Comparison of ENCODE assay signal across 10 mouse cellular contexts in genomic region chr3:127293479-127293874, GRCm38 (mm10).
DNase-seq lines count a peak whose midpoint lies in the region; ATAC-seq lines count a peak whose summit lies in the region.
"Had no signal": no experiment of that assay in that cellular context is flagged by ENCODE, and none has a peak within 500 bp of the region (broad histone marks: within the 10 kb centered on the region; RNA-seq: fewer than 3 reads in every experiment).

No protein-coding gene starts in this region.

- no peaks in the 10 kb centered on the region for H3K27me3 ChIP-seq in heart, embryonic 11.5 days (ENCODE audit: control insufficient read depth, insufficient read depth, low read length)
- H3K27me3 ChIP-seq: liver, embryonic 15.5 days had no signal

- no peak for ATAC-seq in CD4-positive, CD25-positive, alpha-beta regulatory T cell, adult 4 months
- ATAC-seq in heart, embryonic 11.5 days (replicated peaks; ENCODE audit: insufficient number of reproducible peaks, low FRiP score, low TSS enrichment): no peak

- H3K27ac ChIP-seq in heart, embryonic 11.5 days (ENCODE audit: low read depth, low read length): no peak overlapping the region
- H3K27ac ChIP-seq: liver, embryonic 15.5 days had no signal

- peaks cover 3% of the 10 kb centered on the region; the same call in 1 of the 2 replicates for H3K4me1 ChIP-seq in heart, embryonic 11.5 days (ENCODE audit: control insufficient read depth, insufficient read depth, low read length)
- H3K4me1 ChIP-seq: liver, embryonic 15.5 days had no signal

- H3K9me3 ChIP-seq in heart, embryonic 11.5 days (replicated peaks; ENCODE audit: control insufficient read depth, low read length): no peaks in the 10 kb centered on the region
- H3K9me3 ChIP-seq: G1E; liver, embryonic 15.5 days had no signal

- 82% methylated on average over 9 of the region's 9 CpGs for WGBS in heart, embryonic 11.5 days (ENCODE audit: insufficient replicate concordance)

- H3K4me2 ChIP-seq in heart, embryonic 11.5 days: no peak overlapping the region
- H3K4me2 ChIP-seq: liver, embryonic 15.5 days had no signal

- DNase-seq in cerebellum, adult 9-11 months: peak; percentile 61
- peak; percentile 71 to 75 for DNase-seq in frontal cortex, postnatal 14 days (ENCODE audit: low spot score in 2 of 2)
- DNase-seq in left cerebral cortex, adult 18-20 months (ENCODE audit: low spot score in 2 of 2): peak; percentile 85 to 89
- peak; percentile 18 for DNase-seq in retina, adult 2 months (ENCODE audit: low read depth, low spot score)
- DNase-seq in kidney, postnatal 4 days: no peak
- DNase-seq in lung, postnatal 4 days: no peak

- H3K36me3 ChIP-seq in heart, embryonic 11.5 days (ENCODE audit: control insufficient read depth, insufficient read depth, low read length): no peaks in the 10 kb centered on the region
- H3K36me3 ChIP-seq: liver, embryonic 15.5 days had no signal

- no peak overlapping the region for H3K4me3 ChIP-seq in heart, embryonic 11.5 days (ENCODE audit: low read depth, low read length)
- H3K4me3 ChIP-seq: liver, embryonic 15.5 days had no signal

- no peak overlapping the region for H3K9ac ChIP-seq in heart, embryonic 11.5 days (ENCODE audit: low read depth, low read length)
- H3K9ac ChIP-seq: liver, embryonic 15.5 days had no signal

Comparison
In these comparisons a context has a peak if more than half of its experiments do, and no peak if none do; other contexts are left out.
1. DNase-seq: peak in cerebellum, adult 9-11 months (single experiment), frontal cortex, postnatal 14 days (2 of 2), left cerebral cortex, adult 18-20 months (2 of 2) and retina, adult 2 months (single experiment); none in kidney, postnatal 4 days (0 of 2) and lung, postnatal 4 days (0 of 2).